Mouse (Mus musculus): ENCODE measurements around the gene Pxylp1.

GRCm38 (mm10) chr9:96861092-96861487 is 31.4 kb downstream of the Pxylp1 start:
- no peak for TF ChIP-seq POLR2A (IDR thresholded peaks at IDR 0.05; ENCODE audit: borderline replicate concordance, low read depth, low read length)
- no peak for TF ChIP-seq CTCF (IDR thresholded peaks at IDR 0.05; ENCODE audit: low read depth, low read length)

All from bone marrow macrophage, adult 2 months (primary cell).